Mouse (Mus musculus): Measurements from ENCODE around the gene Kazald1.

The Kazald1 gene

GRCm38 (mm10) chr19:45077742-45078645, 3.0 kb downstream of the Kazald1 start:
- DNase-seq (ENCODE audit: low spot score) = no peak

- DNase-seq (ENCODE audit: low spot score) = no peak
Observed at GRCm38 (mm10) chr19:45078971-45079764, 4.1 kb downstream of the Kazald1 start.

GRCm38 (mm10) chr19:45079769-45080515, 4.9 kb downstream of the Kazald1 start:
- no peak for DNase-seq (ENCODE audit: low spot score)

- DNase-seq (ENCODE audit: low spot score) = no peak
Observed at GRCm38 (mm10) chr19:45080711-45081110, 5.7 kb downstream of the Kazald1 start.

- DNase-seq (ENCODE audit: low spot score) = no peak
Observed at GRCm38 (mm10) chr19:45081279-45081678, 6.2 kb downstream of the Kazald1 start.

GRCm38 (mm10) chr19:45081841-45082550, 7.0 kb downstream of the Kazald1 start:
- DNase-seq (ENCODE audit: low spot score) = peak; percentile 56

- no peak for DNase-seq (ENCODE audit: low spot score)
Observed at GRCm38 (mm10) chr19:45097868-45098267, 22.8 kb downstream of the Kazald1 start.

- no peak for DNase-seq (ENCODE audit: low spot score)
Observed at GRCm38 (mm10) chr19:45100486-45101270, 25.6 kb downstream of the Kazald1 start.

GRCm38 (mm10) chr19:45105591-45105990, 30.6 kb downstream of the Kazald1 start:
- DNase-seq (ENCODE audit: low spot score) = no peak

- no peak for DNase-seq (ENCODE audit: low spot score)
Observed at GRCm38 (mm10) chr19:45106689-45107088, 31.6 kb downstream of the Kazald1 start.

GRCm38 (mm10) chr19:45110681-45111080, 35.6 kb downstream of the Kazald1 start:
- no peak for DNase-seq (ENCODE audit: low spot score)

GRCm38 (mm10) chr19:45112444-45112843, 37.4 kb downstream of the Kazald1 start:
- no peak for DNase-seq (ENCODE audit: low spot score)

- DNase-seq (ENCODE audit: low spot score) = no peak
Observed at GRCm38 (mm10) chr19:45113791-45114460, 38.9 kb downstream of the Kazald1 start.

- no peak for DNase-seq (ENCODE audit: low spot score)
Observed at GRCm38 (mm10) chr19:45114772-45115171, 39.7 kb downstream of the Kazald1 start.

- peak; percentile 10 for DNase-seq (ENCODE audit: low spot score)
Observed at GRCm38 (mm10) chr19:45116798-45117197, 41.8 kb downstream of the Kazald1 start.
